Mouse (Mus musculus) kidney, postnatal 0 days (tissue): ENCODE measurements around the gene Apobec1. TPM values are rescaled to one million over a fixed set of nuclear protein-coding genes. Genes with fewer than 3 reads are reported as not detected.
"Not testable (repeated sequence)": the region's sequence is repeated elsewhere in the genome, so short reads cannot be mapped to it uniquely, and the experiment has no call there.

Source experiments
- ATAC-seq: fragments of 200-750 bp; cut with Nextera tagmentation; replicated peaks from 2 replicates; pipeline ENCODE4 v1.8.0; 2017; ENCODE audit warnings: low read depth, moderate number of reproducible peaks, moderate TSS enrichment, moderate library complexity; ENCODE audit not compliant: low FRiP score
- DNase-seq: peaks from one replicate; pipeline ENCODE4 v3.0.0-alpha.2; 2016; ENCODE audit warnings: low spot score
- H3K27ac ChIP-seq: fragments of 300-500 bp; sonication (generic); 2 replicates; pipeline ENCODE4 v1.5.1; 2014; ENCODE audit warnings: mild to moderate bottlenecking
- H3K27me3 ChIP-seq: fragments of 300-500 bp; sonication (generic); 2 replicates; pipeline ENCODE4 v1.6.1; 2014; ENCODE audit warnings: low read length, mixed read lengths; ENCODE audit not compliant: insufficient read depth
- H3K36me3 ChIP-seq: fragments of 300-500 bp; sonication (generic); 2 replicates; pipeline ENCODE4 v1.6.1; 2014; ENCODE audit warnings: low read length, mixed read lengths; ENCODE audit not compliant: insufficient read depth
- H3K4me1 ChIP-seq: fragments of 300-500 bp; sonication (generic); replicated peaks from 2 replicates; pipeline ENCODE4 v1.6.1; 2014; ENCODE audit warnings: antibody characterized with exemption, low read length, mixed read lengths; ENCODE audit not compliant: insufficient read depth
- H3K4me2 ChIP-seq: fragments of 300-500 bp; sonication (generic); 2 replicates; pipeline ENCODE4 v1.6.1; 2014; ENCODE audit warnings: mild to moderate bottlenecking, low read length, moderate library complexity, mixed read lengths
- H3K4me3 ChIP-seq: fragments of 300-500 bp; sonication (generic); replicated peaks from 2 replicates; pipeline ENCODE4 v1.5.1; 2014; ENCODE audit warnings: low read depth, low read length
- H3K9ac ChIP-seq: fragments of 300-500 bp; sonication (generic); 2 replicates; pipeline ENCODE4 v1.6.1; 2014; ENCODE audit warnings: low read depth, low read length
- H3K9me3 ChIP-seq: fragments of 300-500 bp; sonication (generic); replicated peaks from 2 replicates; pipeline ENCODE4 v1.6.1; 2016; ENCODE audit warnings: low read length, inconsistent platforms, mixed read lengths
- CTCF ChIP-seq: IDR thresholded peaks from 2 replicates; pipeline ENCODE4 v1.5.1; 2016; ENCODE audit warnings: antibody characterized with exemption, low read depth, mild to moderate bottlenecking, moderate library complexity
- WGBS: fragments of 180-500 bp; shearing (Covaris S2); extraction: QIAGEN DNeasy Blood & Tissue Kit; methylation state at CpG from one replicate; pipeline ENCODE4 v1.1.7; 2014; 5-methylcytosine and 5-hydroxymethylcytosine counted together
- polyA plus RNA-seq: library from polyadenylated mRNA; unstranded; fragments of >200 nt; fragmentation: Nextera tagmentation; extraction: Ambion mirVana; gene quantifications from 2 replicates; pipeline ENCODE4 v1.2.1, GENCODE M21; 2015

The Apobec1 gene
- polyA plus RNA-seq, 1 experiment from 2014 or later, result 3.6 TPM

GRCm38 (mm10) chr6:122544672-122545071 lies 57.6 kb downstream of the Apobec1 start:
- H3K27ac ChIP-seq, result no peak overlapping the region
- no peak for TF ChIP-seq CTCF
- no peak for ATAC-seq
- H3K27me3 ChIP-seq, result no peaks in the 10 kb centered on the region
- no peaks in the 10 kb centered on the region for H3K4me1 ChIP-seq
- no peak overlapping the region for H3K4me2 ChIP-seq
- no peak for DNase-seq
- H3K36me3 ChIP-seq, result no peaks in the 10 kb centered on the region
- no peaks in the 10 kb centered on the region for H3K9me3 ChIP-seq
- no peak overlapping the region for H3K9ac ChIP-seq
- WGBS, result 88% methylated on average over 1 of the region's 1 CpGs
- H3K4me3 ChIP-seq, result no peak overlapping the region

- H3K9ac ChIP-seq, result no peak overlapping the region
- 86% methylated on average over 5 of the region's 5 CpGs for WGBS
- no peak for ATAC-seq
Measured at GRCm38 (mm10) chr6:122543574-122543973, 58.7 kb downstream of the Apobec1 start.

GRCm38 (mm10) chr6:122542459-122542858 lies 59.8 kb downstream of the Apobec1 start:
- not testable (repeated sequence) for H3K4me2 ChIP-seq, H3K9ac ChIP-seq, H3K36me3 ChIP-seq, H3K4me3 ChIP-seq, ATAC-seq, DNase-seq, H3K27ac ChIP-seq, H3K4me1 ChIP-seq, H3K9me3 ChIP-seq, H3K27me3 ChIP-seq
- 75% methylated on average over 5 of the region's 5 CpGs for WGBS

More at GRCm38 (mm10) chr6:122543574-122543973, 58.7 kb downstream of the Apobec1 start:
- H3K36me3 ChIP-seq, result no peaks in the 10 kb centered on the region
- DNase-seq, result no peak
- H3K4me2 ChIP-seq, result no peak overlapping the region
- no peaks in the 10 kb centered on the region for H3K9me3 ChIP-seq
- H3K4me1 ChIP-seq, result no peaks in the 10 kb centered on the region
- H3K4me3 ChIP-seq, result no peak overlapping the region
- H3K27ac ChIP-seq, result no peak overlapping the region
- H3K27me3 ChIP-seq, result no peaks in the 10 kb centered on the region
- TF ChIP-seq CTCF, result no peak

- Histone ChIP-seq H3K4me1 (no peaks in the 10 kb centered on the region), H3K27ac (no peak overlapping the region), H3K9ac (no peak overlapping the region), H3K9me3 (no peaks in the 10 kb centered on the region), H3K36me3 (no peaks in the 10 kb centered on the region), H3K4me3 (no peak overlapping the region), H3K27me3 (no peaks in the 10 kb centered on the region), H3K4me2 (no peak overlapping the region)
- 87% methylated on average over 9 of the region's 9 CpGs for WGBS
- DNase-seq (no peak), ATAC-seq (no peak)
- no peak for TF ChIP-seq CTCF
Measured at GRCm38 (mm10) chr6:122539564-122539963, 62.7 kb downstream of the Apobec1 start.

- Histone ChIP-seq H3K4me2 (no peak overlapping the region), H3K27ac (no peak overlapping the region), H3K9ac (no peak overlapping the region), H3K4me3 (no peak overlapping the region), H3K36me3 (no peaks in the 10 kb centered on the region), H3K27me3 (no peaks in the 10 kb centered on the region), H3K4me1 (no peaks in the 10 kb centered on the region), H3K9me3 (no peaks in the 10 kb centered on the region)
- ATAC-seq (no peak), DNase-seq (no peak)
- 16% methylated on average over 3 of the region's 3 CpGs for WGBS
- no peak for TF ChIP-seq CTCF
Measured at GRCm38 (mm10) chr6:122534032-122534431, 68.2 kb downstream of the Apobec1 start.

- Histone ChIP-seq H3K27ac (no peak overlapping the region), H3K4me1 (no peaks in the 10 kb centered on the region), H3K36me3 (no peaks in the 10 kb centered on the region), H3K9me3 (no peaks in the 10 kb centered on the region), H3K9ac (0 out of 2 replicates have a peak overlapping the region, but pooled peaks have one; percentile 37), H3K4me2 (peak overlapping the region; percentile 41), H3K27me3 (no peaks in the 10 kb centered on the region), H3K4me3 (no peak overlapping the region)
- peak; percentile 44 for DNase-seq
- peak; percentile 73; the same call in 1 of the 2 replicates for ATAC-seq
- no peak for TF ChIP-seq CTCF
- WGBS, result 11% methylated on average over 4 of the region's 4 CpGs
Measured at GRCm38 (mm10) chr6:122532883-122533302, 69.4 kb downstream of the Apobec1 start.
